19 mouse cellular contexts compared by ENCODE assay signal in the genomic region with DNA sequence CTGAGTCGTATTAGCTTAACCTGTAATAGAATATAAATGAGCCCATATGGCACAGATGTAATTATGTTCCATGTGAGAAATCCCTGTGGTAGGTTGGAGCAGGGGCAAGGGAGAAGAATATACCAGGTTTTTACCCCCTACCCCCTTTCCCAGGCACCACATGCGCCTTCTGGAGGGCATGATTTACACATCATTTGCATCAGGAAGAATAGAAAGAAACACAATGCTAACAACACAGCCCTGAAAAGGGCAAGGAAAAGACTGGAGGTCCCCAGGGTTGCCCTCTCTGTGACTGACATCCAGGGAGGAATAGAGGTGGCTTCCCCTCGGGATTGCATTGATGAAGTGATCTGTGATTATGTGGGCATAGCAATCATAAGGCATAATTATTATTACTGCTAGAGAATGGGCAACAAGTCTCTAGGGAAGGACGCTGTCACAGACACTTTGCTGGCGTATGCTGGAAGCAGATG. TPM values are rescaled to one million over a fixed set of nuclear protein-coding genes. Genes with fewer than 3 reads are reported as not detected.
DNase-seq lines count a peak whose midpoint lies in the region; ATAC-seq and TF ChIP-seq lines count a peak whose summit lies in the region.
"Had no signal": no experiment of that assay in that cellular context is flagged by ENCODE, and none has a peak within 500 bp of the region (broad histone marks: within the 10 kb centered on the region; RNA-seq: fewer than 3 reads in every experiment).

No protein-coding gene starts in this region.

- TF ChIP-seq CTCF in hindbrain, postnatal 0 days (IDR thresholded peaks at IDR 0.05; ENCODE audit: low read depth), result no peak

- DNase-seq in hindbrain, embryonic 10.5 days (ENCODE audit: low spot score), result peak; percentile 6
- no peak for DNase-seq in hindbrain, postnatal 0 days (ENCODE audit: low spot score)
- peak; percentile 29 for DNase-seq in embryonic facial prominence, embryonic 14.5 days (ENCODE audit: low spot score)
- DNase-seq in midbrain, embryonic 14.5 days, result peak; percentile 72
- no peak for DNase-seq in cerebellum, adult 9-10 months
- no peak for DNase-seq in thymus, postnatal 4 days
- DNase-seq: cerebellum, postnatal 10 days; embryo, embryonic 11 days; gastrocnemius, postnatal 36 days; heart, postnatal 4 days; layer of hippocampus, postnatal 36 days; retina, postnatal 1 day; thymus, adult 2 months had no signal

- H3K27ac ChIP-seq in hindbrain, embryonic 10.5 days, result no peak overlapping the region
- no peak overlapping the region for H3K27ac ChIP-seq in hindbrain, postnatal 0 days
- H3K27ac ChIP-seq in embryonic facial prominence, embryonic 14.5 days (replicated peaks; ENCODE audit: low read depth, low read length), result no peak overlapping the region
- no peak overlapping the region for H3K27ac ChIP-seq in hindbrain, embryonic 12.5 days
- H3K27ac ChIP-seq in midbrain, embryonic 14.5 days (replicated peaks; ENCODE audit: low read depth, low read length), result peak overlapping the region; percentile 55; the same call in 1 of the 2 replicates
- H3K27ac ChIP-seq in liver, embryonic 12.5 days, result no peak overlapping the region
- H3K27ac ChIP-seq: heart, embryonic 15.5 days; layer of hippocampus, adult 2 months; limb, embryonic 15.5 days had no signal

- no peak overlapping the region for H3K4me3 ChIP-seq in hindbrain, embryonic 10.5 days
- no peak overlapping the region for H3K4me3 ChIP-seq in hindbrain, postnatal 0 days (ENCODE audit: low read length)
- H3K4me3 ChIP-seq in embryonic facial prominence, embryonic 14.5 days (ENCODE audit: low read depth, low read length), result no peak overlapping the region
- no peak overlapping the region for H3K4me3 ChIP-seq in hindbrain, embryonic 12.5 days
- H3K4me3 ChIP-seq in midbrain, embryonic 14.5 days (replicated peaks; ENCODE audit: low read depth, low read length), result no peak overlapping the region
- no peak overlapping the region for H3K4me3 ChIP-seq in liver, embryonic 12.5 days
- H3K4me3 ChIP-seq: heart, embryonic 15.5 days; layer of hippocampus, adult 2 months; limb, embryonic 15.5 days had no signal

- no peak overlapping the region for H3K4me2 ChIP-seq in hindbrain, postnatal 0 days (ENCODE audit: low read depth, low read length)
- H3K4me2 ChIP-seq in embryonic facial prominence, embryonic 14.5 days (ENCODE audit: low read depth, low read length), result no peak overlapping the region
- H3K4me2 ChIP-seq in hindbrain, embryonic 12.5 days (replicated peaks), result no peak overlapping the region
- H3K4me2 ChIP-seq in midbrain, embryonic 14.5 days (ENCODE audit: low read length), result no peak overlapping the region
- H3K4me2 ChIP-seq in liver, embryonic 12.5 days, result no peak overlapping the region
- H3K4me2 ChIP-seq: heart, embryonic 15.5 days; limb, embryonic 15.5 days had no signal

- H3K9ac ChIP-seq in hindbrain, postnatal 0 days (replicated peaks; ENCODE audit: low read length), result no peak overlapping the region
- no peak overlapping the region for H3K9ac ChIP-seq in embryonic facial prominence, embryonic 14.5 days (ENCODE audit: low read depth, low read length)
- H3K9ac ChIP-seq in hindbrain, embryonic 12.5 days, result no peak overlapping the region
- no peak overlapping the region for H3K9ac ChIP-seq in midbrain, embryonic 14.5 days (replicated peaks; ENCODE audit: low read length)
- H3K9ac ChIP-seq in liver, embryonic 12.5 days, result no peak overlapping the region
- H3K9ac ChIP-seq: heart, embryonic 15.5 days; limb, embryonic 15.5 days had no signal

- no peaks in the 10 kb centered on the region for H3K36me3 ChIP-seq in hindbrain, embryonic 10.5 days
- no peaks in the 10 kb centered on the region for H3K36me3 ChIP-seq in hindbrain, postnatal 0 days (ENCODE audit: insufficient read depth, low read length)
- no peaks in the 10 kb centered on the region for H3K36me3 ChIP-seq in embryonic facial prominence, embryonic 14.5 days (ENCODE audit: control insufficient read depth, insufficient read depth, low read length)
- H3K36me3 ChIP-seq in hindbrain, embryonic 12.5 days, result no peaks in the 10 kb centered on the region
- no peaks in the 10 kb centered on the region for H3K36me3 ChIP-seq in midbrain, embryonic 14.5 days (ENCODE audit: control insufficient read depth, insufficient read depth, low read length)
- no peaks in the 10 kb centered on the region for H3K36me3 ChIP-seq in liver, embryonic 12.5 days
- H3K36me3 ChIP-seq: heart, embryonic 15.5 days; limb, embryonic 15.5 days had no signal

- no peak for ATAC-seq in hindbrain, postnatal 0 days
- ATAC-seq in embryonic facial prominence, embryonic 14.5 days (ENCODE audit: low read depth), result peak; percentile 82; the same call in 1 of the 2 replicates
- ATAC-seq in hindbrain, embryonic 12.5 days (ENCODE audit: low FRiP score), result peak; percentile 95
- peak; percentile 90 for ATAC-seq in midbrain, embryonic 14.5 days (ENCODE audit: low FRiP score, low TSS enrichment)
- ATAC-seq in liver, embryonic 12.5 days, result no peak
- ATAC-seq: lung, postnatal 0 days had no signal

- peaks cover 15% of the 10 kb centered on the region for H3K27me3 ChIP-seq in hindbrain, embryonic 10.5 days (ENCODE audit: insufficient read depth, poor library complexity, severe bottlenecking)
- H3K27me3 ChIP-seq in hindbrain, postnatal 0 days (ENCODE audit: insufficient read depth, low read length), result no peaks in the 10 kb centered on the region
- no peaks in the 10 kb centered on the region for H3K27me3 ChIP-seq in embryonic facial prominence, embryonic 14.5 days (replicated peaks; ENCODE audit: control insufficient read depth, insufficient read depth, low read length)
- H3K27me3 ChIP-seq in hindbrain, embryonic 12.5 days, result peaks cover 5% of the 10 kb centered on the region; the same call in 1 of the 2 replicates
- H3K27me3 ChIP-seq in midbrain, embryonic 14.5 days (ENCODE audit: control insufficient read depth, insufficient read depth, low read length), result no peaks in the 10 kb centered on the region
- H3K27me3 ChIP-seq in liver, embryonic 12.5 days (replicated peaks), result no peaks in the 10 kb centered on the region
- H3K27me3 ChIP-seq: heart, embryonic 15.5 days; limb, embryonic 15.5 days had no signal

- H3K9me3 ChIP-seq in hindbrain, embryonic 10.5 days, result no peaks in the 10 kb centered on the region
- no peaks in the 10 kb centered on the region for H3K9me3 ChIP-seq in hindbrain, postnatal 0 days (ENCODE audit: low read length)
- no peaks in the 10 kb centered on the region for H3K9me3 ChIP-seq in embryonic facial prominence, embryonic 14.5 days (ENCODE audit: control insufficient read depth, low read length)
- no peaks in the 10 kb centered on the region for H3K9me3 ChIP-seq in hindbrain, embryonic 12.5 days (replicated peaks)
- no peaks in the 10 kb centered on the region for H3K9me3 ChIP-seq in midbrain, embryonic 14.5 days (ENCODE audit: control insufficient read depth, low read length)
- H3K9me3 ChIP-seq in liver, embryonic 12.5 days (replicated peaks), result no peaks in the 10 kb centered on the region
- H3K9me3 ChIP-seq: heart, embryonic 15.5 days; limb, embryonic 15.5 days had no signal

- WGBS in hindbrain, embryonic 10.5 days, result 48% methylated on average over 5 of the region's 5 CpGs
- WGBS in hindbrain, postnatal 0 days, result 41% methylated on average over 5 of the region's 5 CpGs
- 46% methylated on average over 5 of the region's 5 CpGs for WGBS in embryonic facial prominence, embryonic 14.5 days
- 30% methylated on average over 5 of the region's 5 CpGs for WGBS in hindbrain, embryonic 12.5 days
- 28% methylated on average over 5 of the region's 5 CpGs for WGBS in midbrain, embryonic 14.5 days
- 58% methylated on average over 5 of the region's 5 CpGs for WGBS in liver, embryonic 12.5 days (ENCODE audit: insufficient replicate concordance)

- peaks cover 22% of the 10 kb centered on the region for H3K4me1 ChIP-seq in hindbrain, embryonic 10.5 days (replicated peaks)
- H3K4me1 ChIP-seq in hindbrain, postnatal 0 days (ENCODE audit: insufficient read depth, low read length), result no peaks in the 10 kb centered on the region
- H3K4me1 ChIP-seq in embryonic facial prominence, embryonic 14.5 days (ENCODE audit: control insufficient read depth, insufficient read depth, low read length), result peaks cover 17% of the 10 kb centered on the region; the same call in 1 of the 2 replicates
- peaks cover 19% of the 10 kb centered on the region for H3K4me1 ChIP-seq in hindbrain, embryonic 12.5 days
- peaks cover 25% of the 10 kb centered on the region for H3K4me1 ChIP-seq in midbrain, embryonic 14.5 days (ENCODE audit: control insufficient read depth, insufficient read depth, low read length)
- H3K4me1 ChIP-seq in liver, embryonic 12.5 days, result no peaks in the 10 kb centered on the region
- H3K4me1 ChIP-seq: limb, embryonic 15.5 days had no signal

RNA-seq across cellular contexts. Expression of gene Fzd1, which starts 26.1 kb away (rescaled TPM):
- 11.9 and 12.6 TPM in 2 replicates for polyA plus RNA-seq in hindbrain, embryonic 10.5 days (2016; fragmentation: Nextera tagmentation; extraction: Ambion mirVana)
- 59.9 and 65.8 TPM in 2 replicates for total RNA-seq in hindbrain, postnatal 0 days (2014; rRNA removed)
- polyA plus RNA-seq in hindbrain, postnatal 0 days (2015; fragmentation: Nextera tagmentation; extraction: Ambion mirVana), result 7.1 and 8.1 TPM in 2 replicates
- polyA plus RNA-seq in embryonic facial prominence, embryonic 14.5 days (2014; fragmentation: Nextera tagmentation; extraction: Ambion mirVana), result 29.6 and 31.8 TPM in 2 replicates
- 35.0 and 36.0 TPM in 2 replicates for polyA plus RNA-seq in hindbrain, embryonic 12.5 days (2016; fragmentation: Nextera tagmentation; extraction: Ambion mirVana)
- polyA plus RNA-seq in midbrain, embryonic 14.5 days (2014; fragmentation: Nextera tagmentation; extraction: Ambion mirVana), result 38.6 and 44.3 TPM in 2 replicates
- polyA plus RNA-seq in liver, embryonic 12.5 days (2016; fragmentation: Nextera tagmentation; extraction: Ambion mirVana), result 13.2 and 14.1 TPM in 2 replicates

Comparison
In these comparisons a context has a peak if more than half of its experiments do, and no peak if none do; other contexts are left out.
1. DNase-seq: peak in hindbrain, embryonic 10.5 days (single experiment), embryonic facial prominence, embryonic 14.5 days (single experiment) and midbrain, embryonic 14.5 days (single experiment); none in hindbrain, postnatal 0 days (single experiment), cerebellum, adult 9-10 months (single experiment) and thymus, postnatal 4 days (single experiment).
2. ATAC-seq: peak in embryonic facial prominence, embryonic 14.5 days (single experiment), hindbrain, embryonic 12.5 days (single experiment) and midbrain, embryonic 14.5 days (single experiment); none in hindbrain, postnatal 0 days (single experiment) and liver, embryonic 12.5 days (single experiment).